Mouse (Mus musculus): ENCODE data around the gene B3galt1. TPM values are rescaled to one million over a fixed set of nuclear protein-coding genes. Genes with fewer than 3 reads are reported as not detected.

B3galt1 gene
- total and polyA plus RNA-seq, 3 experiments, result not detected

- Histone ChIP-seq H3K27me3 (ENCODE audit: control insufficient read depth in 1 of 2, insufficient read depth in 2 of 2, low read length in 2 of 2) (no peaks in the 10 kb centered on the region), H3K4me1 (ENCODE audit: control insufficient read depth in 1 of 2, insufficient read depth in 2 of 2, low read length in 2 of 2) (no peaks in the 10 kb centered on the region), H3K27ac (ENCODE audit: control insufficient read depth, low read depth, low read length) (no peak overlapping the region), H3K9ac (ENCODE audit: control insufficient read depth, low read depth, low read length, poor library complexity, severe bottlenecking) (no peak overlapping the region), H3K79me2 (ENCODE audit: control insufficient read depth, insufficient read depth, low read length, poor library complexity) (no peaks in the 10 kb centered on the region), H3K4me3 (ENCODE audit: control insufficient read depth in 1 of 2, insufficient read depth in 1 of 2, low read depth in 2 of 2, low read length in 2 of 2) (no peak overlapping the region), H3K9me3 (replicated peaks; ENCODE audit: insufficient read depth, low read length) (no peaks in the 10 kb centered on the region), H3K36me3 (ENCODE audit: control insufficient read depth in 1 of 2, insufficient read depth in 2 of 2, low read length in 2 of 2) (no peaks in the 10 kb centered on the region)
- DNase-seq (ENCODE audit: low read depth, low spot score), result no peak
- no peak for TF ChIP-seq SMC3 (IDR thresholded peaks at IDR 0.05; ENCODE audit: low read depth, low read length)
- no peak for TF ChIP-seq TCF12 (IDR thresholded peaks at IDR 0.05; ENCODE audit: low read depth, low read length)
- no peak for TF ChIP-seq POLR2AphosphoS2 (IDR thresholded peaks at IDR 0.05; ENCODE audit: low read length)
- no peak for TF ChIP-seq MXI1 (IDR thresholded peaks at IDR 0.05; ENCODE audit: low read depth, low read length)
- no peak for TF ChIP-seq NRF1 (IDR thresholded peaks at IDR 0.05; ENCODE audit: insufficient read depth, low read depth, low read length, poor library complexity, severe bottlenecking)
- TF ChIP-seq ELF1 (IDR thresholded peaks at IDR 0.05; ENCODE audit: low read depth, low read length), result no peak
- no peak for TF ChIP-seq TBP (IDR thresholded peaks at IDR 0.05; ENCODE audit: low read depth, low read length)
- no peak for TF ChIP-seq EP300 (IDR thresholded peaks at IDR 0.05; ENCODE audit: low read depth in 1 of 2, low read length in 2 of 2)
- no peak for TF ChIP-seq RAD21 (IDR thresholded peaks at IDR 0.05; ENCODE audit: low read depth, low read length)
- TF ChIP-seq RCOR1 (IDR thresholded peaks at IDR 0.05; ENCODE audit: low read depth, low read length), result no peak
- no peak for TF ChIP-seq ETS1 (IDR thresholded peaks at IDR 0.05; ENCODE audit: low read depth, low read length)
- TF ChIP-seq MAFK (IDR thresholded peaks at IDR 0.05; ENCODE audit: borderline replicate concordance, low read depth, low read length), result no peak
- TF ChIP-seq BHLHE40 (IDR thresholded peaks at IDR 0.05; ENCODE audit: borderline replicate concordance, low read depth, low read length), result no peak
- no peak for TF ChIP-seq MYC (IDR thresholded peaks at IDR 0.05; ENCODE audit: low read depth, low read length)
- no peak for TF ChIP-seq CTCF (IDR thresholded peaks at IDR 0.05 in 2 of 3, conservative IDR thresholded peaks at IDR 0.05 in 1 of 3; ENCODE audit: control insufficient read depth in 1 of 3, insufficient read depth in 1 of 3, low read depth in 2 of 3, low read length in 3 of 3, poor library complexity in 1 of 3, severe bottlenecking in 1 of 3)
These were observed 338.1 kb downstream of the B3galt1 start for GRCm38 (mm10) chr2:67903769-67904168.

- no peak for TF ChIP-seq HCFC1 (IDR thresholded peaks at IDR 0.05; ENCODE audit: low read depth, low read length)
- no peak for TF ChIP-seq ETS1 (IDR thresholded peaks at IDR 0.05; ENCODE audit: low read depth, low read length)
- no peak for TF ChIP-seq JUND (IDR thresholded peaks at IDR 0.05; ENCODE audit: low read depth, low read length)
- no peak for TF ChIP-seq TAL1 (IDR thresholded peaks at IDR 0.05; ENCODE audit: low read length)
- TF ChIP-seq TBP (IDR thresholded peaks at IDR 0.05; ENCODE audit: low read depth, low read length), result no peak
- TF ChIP-seq RCOR1 (IDR thresholded peaks at IDR 0.05; ENCODE audit: low read depth, low read length), result no peak
- TF ChIP-seq GABPA (IDR thresholded peaks at IDR 0.05; ENCODE audit: low read depth, low read length), result no peak
- TF ChIP-seq RAD21 (IDR thresholded peaks at IDR 0.05; ENCODE audit: low read depth, low read length), result no peak
- Histone ChIP-seq H3K36me3 (ENCODE audit: control insufficient read depth in 1 of 2, insufficient read depth in 2 of 2, low read length in 2 of 2) (no peaks in the 10 kb centered on the region), H3K4me1 (ENCODE audit: control insufficient read depth in 1 of 2, insufficient read depth in 2 of 2, low read length in 2 of 2) (no peaks in the 10 kb centered on the region), H3K9ac (ENCODE audit: control insufficient read depth, low read depth, low read length, poor library complexity, severe bottlenecking) (no peak overlapping the region), H3K27ac (ENCODE audit: control insufficient read depth, low read depth, low read length) (no peak overlapping the region), H3K27me3 (ENCODE audit: control insufficient read depth in 1 of 2, insufficient read depth in 2 of 2, low read length in 2 of 2) (no peaks in the 10 kb centered on the region), H3K9me3 (replicated peaks; ENCODE audit: insufficient read depth, low read length) (no peaks in the 10 kb centered on the region), H3K4me3 (ENCODE audit: control insufficient read depth in 1 of 2, insufficient read depth in 1 of 2, low read depth in 2 of 2, low read length in 2 of 2) (no peak overlapping the region), H3K79me2 (ENCODE audit: control insufficient read depth, insufficient read depth, low read length, poor library complexity) (no peaks in the 10 kb centered on the region)
- DNase-seq (ENCODE audit: low read depth, low spot score), result no peak
These were observed 366.3 kb downstream of the B3galt1 start for GRCm38 (mm10) chr2:67931994-67932393.

Data from MEL (cell line).